Mouse (Mus musculus): ENCODE results near the gene Syf2. TPM values are rescaled to one million over a fixed set of nuclear protein-coding genes. Genes with fewer than 3 reads are reported as not detected.

Gene Syf2
- total RNA-seq, 2 experiments from 2014 or later: 52.5 to 56.9 TPM

GRCm38 (mm10) chr4:134923258-134924018 is 7.3 kb upstream of the Syf2 start, which contains the start of gene Rsrp1:
TSS of gene Rsrp1 (plus strand) at chr4:134923592.
- DNase-seq: peak; percentile 97 to 99

GRCm38 (mm10) chr4:134924019-134924741 is 6.5 kb upstream of the Syf2 start:
- DNase-seq: peak; percentile 77 to 85

- DNase-seq: peak; percentile 59 to 64
These were observed 5.5 kb upstream of the Syf2 start for GRCm38 (mm10) chr4:134925206-134925605.

- DNase-seq: peak in 1 of 2 experiments; percentile 38
These were observed 2.8 kb upstream of the Syf2 start for GRCm38 (mm10) chr4:134927815-134928463.

- DNase-seq: peak in 1 of 2 experiments; percentile 17
These were observed 2.2 kb upstream of the Syf2 start for GRCm38 (mm10) chr4:134928464-134928836.

GRCm38 (mm10) chr4:134929536-134929935 is 1.2 kb upstream of the Syf2 start:
- DNase-seq: no peak

GRCm38 (mm10) chr4:134930190-134930589 is 508 bp upstream of the Syf2 start:
- peak in 1 of 2 experiments; percentile 23 for DNase-seq

- DNase-seq: peak; percentile 47 to 60
These were observed 6.8 kb downstream of the Syf2 start for GRCm38 (mm10) chr4:134937240-134938176.

GRCm38 (mm10) chr4:134939900-134940299 is 9.2 kb downstream of the Syf2 start:
- DNase-seq: no peak

- DNase-seq: no peak
These were observed 13.2 kb downstream of the Syf2 start for GRCm38 (mm10) chr4:134943758-134944538.

GRCm38 (mm10) chr4:134946024-134946744 is 15.5 kb downstream of the Syf2 start:
- peak; percentile 76 to 85 for DNase-seq

GRCm38 (mm10) chr4:134950518-134951091 is 19.9 kb downstream of the Syf2 start:
- peak in 1 of 2 experiments; percentile 21 for DNase-seq

- DNase-seq: peak in 1 of 2 experiments; percentile 31
These were observed 23.8 kb downstream of the Syf2 start for GRCm38 (mm10) chr4:134954461-134954860.

- DNase-seq: no peak
These were observed 24.5 kb downstream of the Syf2 start for GRCm38 (mm10) chr4:134955196-134955595.

- DNase-seq: no peak
These were observed 25.1 kb downstream of the Syf2 start for GRCm38 (mm10) chr4:134955845-134956244.

GRCm38 (mm10) chr4:134956328-134956727 is 25.6 kb downstream of the Syf2 start:
- peak; percentile 62 to 87 for DNase-seq

GRCm38 (mm10) chr4:134963021-134963776 is 32.5 kb downstream of the Syf2 start:
- DNase-seq: no peak

GRCm38 (mm10) chr4:134967887-134968604 is 37.3 kb downstream of the Syf2 start:
- DNase-seq: no peak
